Mouse (Mus musculus): Measurements from ENCODE around the gene Senp3.

The Senp3 gene

DNA sequence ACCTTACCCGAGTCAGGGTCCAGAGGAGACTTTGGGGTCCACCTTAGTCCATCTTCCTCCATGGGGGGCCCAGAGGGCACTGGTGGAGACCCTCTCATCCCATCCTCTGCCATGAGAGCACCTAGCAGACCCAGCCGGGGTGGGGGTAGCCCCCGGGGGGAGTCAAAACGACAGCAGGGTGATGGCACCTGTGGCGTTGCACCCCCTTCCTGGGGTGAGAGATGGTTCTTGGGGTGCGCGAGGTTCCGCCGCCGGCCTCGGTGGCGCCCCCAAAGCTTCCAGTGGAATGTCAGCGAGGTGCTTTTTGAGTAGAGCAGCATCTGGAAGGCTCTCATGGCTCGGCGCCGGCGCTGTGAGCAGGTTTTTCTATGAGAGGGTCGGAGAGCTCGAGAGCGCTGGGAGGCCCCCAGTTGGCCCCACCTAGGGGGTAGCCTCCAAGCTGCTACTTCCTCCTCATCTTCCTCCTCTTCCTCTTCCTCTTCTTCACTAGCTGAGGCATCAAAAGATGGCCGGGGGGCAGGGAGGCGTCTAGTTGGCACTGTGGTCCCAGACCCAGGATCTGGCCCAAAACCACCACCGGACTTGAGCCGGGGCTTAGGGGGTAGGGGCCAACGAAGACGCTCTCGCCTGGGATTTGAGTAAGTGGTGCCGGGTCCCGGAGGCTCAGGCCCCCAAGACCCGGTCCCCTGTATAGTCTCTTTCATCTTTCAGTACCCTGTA, 1.6 kb downstream of the Senp3 start:
- no peak for DNase-seq (ENCODE audit: low spot score)

DNA sequence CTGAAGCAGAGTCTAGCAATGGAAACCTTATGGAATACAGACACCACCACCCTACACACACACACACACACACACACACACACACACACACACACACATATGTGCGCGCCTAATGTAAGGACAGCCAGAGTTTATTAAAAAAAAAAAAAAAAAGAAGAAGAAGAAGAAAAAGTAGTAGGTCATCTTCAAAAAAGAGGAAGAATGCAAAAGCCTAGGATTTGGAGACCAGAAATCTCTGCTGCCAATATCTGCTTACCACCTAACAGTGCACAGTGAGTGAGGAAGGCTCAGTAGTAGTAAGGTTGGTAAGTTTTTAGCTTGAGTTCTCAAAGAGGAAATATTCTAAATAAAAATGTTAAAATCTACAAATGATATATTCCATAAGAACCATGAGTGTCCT, 2.7 kb downstream of the Senp3 start:
- DNase-seq (ENCODE audit: low spot score): no peak

DNA sequence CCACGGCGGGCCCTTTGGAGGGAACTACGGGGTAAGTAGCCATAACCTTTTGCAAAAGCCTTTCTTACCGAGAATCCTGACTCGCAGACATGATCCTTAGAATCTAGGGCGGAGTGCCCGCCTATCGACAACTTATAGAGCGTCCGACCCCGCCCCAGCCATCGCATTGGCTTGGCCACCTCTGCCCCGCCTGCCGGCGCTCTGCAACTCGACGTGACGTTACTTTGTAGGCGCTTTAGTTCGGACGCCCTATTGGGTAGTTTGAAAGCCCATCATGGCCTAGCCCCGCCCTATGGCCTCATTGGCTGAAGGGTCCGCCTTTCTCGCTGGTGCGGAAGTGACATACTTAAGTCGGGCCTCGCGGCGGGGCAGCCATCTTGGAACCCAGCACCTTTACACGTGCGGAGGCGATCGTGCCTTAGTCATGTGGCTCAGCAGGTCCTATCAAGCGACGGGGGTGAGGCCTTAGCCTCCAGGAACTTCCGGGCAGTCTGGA, 9.6 kb downstream of the Senp3 start, which contains the start of gene Eif4a1:
Eif4a1 (minus strand) TSS at position 213 of the 496 bp plus-strand sequence.
- DNase-seq (ENCODE audit: low spot score): peak; percentile 100

DNA sequence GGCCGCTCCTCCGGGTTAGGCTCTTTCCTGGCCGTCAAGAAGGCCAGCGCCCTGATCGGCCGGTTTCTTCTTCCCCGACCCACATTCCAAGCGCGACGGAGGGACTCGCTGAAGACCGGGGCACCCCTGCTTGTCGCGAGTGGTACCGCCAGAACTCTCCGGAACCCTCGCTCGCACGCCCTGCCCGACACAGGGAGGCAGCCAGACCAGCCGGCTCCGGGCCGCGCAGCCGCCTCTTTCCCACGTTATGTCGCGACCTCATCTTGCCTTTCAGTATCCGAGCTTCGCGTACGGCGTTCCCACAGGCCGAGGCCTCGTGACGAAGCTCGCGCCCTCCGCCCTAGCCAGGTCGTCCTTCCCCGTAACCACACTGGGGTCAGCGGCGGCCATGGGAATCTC, 10.2 kb downstream of the Senp3 start:
- no peak for DNase-seq (ENCODE audit: low spot score)

DNA sequence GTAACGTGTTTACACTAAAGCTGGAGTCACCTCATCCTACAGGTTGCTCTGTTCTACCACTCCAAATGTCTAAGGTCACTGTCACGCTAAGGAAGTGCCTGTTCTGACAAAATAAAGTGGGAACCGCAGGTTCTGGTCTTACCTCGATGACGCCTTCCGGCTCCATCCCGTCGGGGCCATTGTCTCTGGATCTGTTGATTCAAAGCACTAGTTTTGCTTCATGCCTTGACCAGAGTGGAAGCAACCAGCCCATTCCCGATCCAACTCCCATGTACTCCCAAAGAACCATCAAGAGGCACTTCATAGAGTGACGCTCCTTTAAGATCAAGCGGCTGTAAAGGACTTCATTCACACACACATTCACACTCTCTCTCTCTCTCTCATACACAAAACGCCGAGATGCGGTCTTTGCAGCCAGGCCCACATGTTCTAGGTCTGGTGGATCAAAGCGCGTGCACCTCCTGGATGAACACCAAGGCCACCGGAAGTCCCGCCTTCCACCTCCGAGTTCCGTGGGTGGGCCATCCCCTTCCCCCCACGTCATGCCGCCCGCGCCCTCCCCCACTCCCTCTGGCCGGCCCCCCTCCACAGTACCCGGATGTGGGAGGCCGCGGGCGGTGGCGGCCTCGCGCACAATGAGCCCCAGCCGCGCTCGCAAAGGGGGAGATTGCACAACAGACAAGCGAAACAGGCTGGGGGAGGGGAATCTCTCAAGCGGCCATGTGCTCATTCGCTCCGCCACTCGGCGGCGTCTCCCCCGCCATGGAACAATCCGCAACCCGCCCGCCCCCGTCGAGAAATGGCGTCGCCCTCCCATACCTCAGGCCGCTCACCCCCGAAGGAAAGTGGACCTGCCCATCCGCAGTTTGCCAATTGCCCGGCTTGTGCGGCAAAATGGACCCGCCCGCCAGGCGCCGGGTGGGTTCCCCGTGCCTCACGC, 10.8 kb downstream of the Senp3 start:
- DNase-seq (ENCODE audit: low spot score): peak; percentile 91

DNA sequence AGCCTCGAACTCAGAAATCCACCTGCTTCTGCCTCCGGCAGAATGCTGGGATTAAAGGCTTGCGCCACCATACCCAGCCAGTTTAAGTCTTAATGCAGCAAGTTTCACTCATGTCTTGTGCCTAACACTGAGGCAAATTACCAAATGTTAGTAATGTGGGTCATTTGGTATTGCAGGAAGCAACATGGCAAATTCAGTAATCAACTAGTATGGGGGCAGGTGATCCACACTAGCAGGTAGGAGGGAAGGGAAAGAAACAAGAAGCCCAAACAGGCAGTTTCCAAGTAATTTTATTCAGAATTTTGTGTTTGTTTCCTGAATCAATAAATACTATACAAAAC, 15.2 kb downstream of the Senp3 start:
- DNase-seq (ENCODE audit: low spot score): no peak

DNA sequence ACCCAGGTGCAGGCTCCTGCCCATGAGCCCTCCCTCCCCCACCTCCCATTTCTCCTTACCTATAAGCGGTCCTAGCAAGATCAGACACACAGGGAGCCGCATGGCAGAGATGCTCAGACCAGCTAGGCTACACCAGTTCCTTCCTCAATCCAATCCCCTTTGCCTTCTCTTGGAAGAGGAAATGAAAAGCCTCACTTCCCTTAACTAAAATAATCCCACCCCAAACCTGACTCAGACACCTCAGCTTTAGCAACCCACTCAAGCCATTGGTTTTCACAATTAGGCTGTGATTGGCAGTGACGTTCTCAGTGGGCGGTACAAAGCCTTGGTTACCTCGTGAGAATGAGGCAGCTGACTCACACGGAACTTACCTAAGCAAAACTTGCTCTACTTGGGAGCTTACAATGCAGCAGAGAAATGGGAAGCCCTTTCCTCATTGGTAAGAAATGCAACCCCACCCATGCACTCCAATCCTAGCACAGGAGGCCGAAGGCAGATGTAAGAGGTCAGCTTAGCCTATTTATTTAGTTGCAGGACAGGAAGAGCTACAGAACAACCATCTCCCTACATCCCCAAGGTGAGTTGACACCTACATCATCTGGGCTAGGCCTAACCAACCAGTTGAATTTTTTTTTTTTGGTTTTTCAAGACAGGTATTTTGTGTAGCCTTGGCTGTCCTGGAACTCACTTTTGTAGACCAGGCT, 15.8 kb downstream of the Senp3 start, which contains the start of gene Cd68:
Cd68 (minus strand) TSS at position 193 of the 704 bp plus-strand sequence.
- peak; percentile 77 for DNase-seq (ENCODE audit: low spot score)

DNA sequence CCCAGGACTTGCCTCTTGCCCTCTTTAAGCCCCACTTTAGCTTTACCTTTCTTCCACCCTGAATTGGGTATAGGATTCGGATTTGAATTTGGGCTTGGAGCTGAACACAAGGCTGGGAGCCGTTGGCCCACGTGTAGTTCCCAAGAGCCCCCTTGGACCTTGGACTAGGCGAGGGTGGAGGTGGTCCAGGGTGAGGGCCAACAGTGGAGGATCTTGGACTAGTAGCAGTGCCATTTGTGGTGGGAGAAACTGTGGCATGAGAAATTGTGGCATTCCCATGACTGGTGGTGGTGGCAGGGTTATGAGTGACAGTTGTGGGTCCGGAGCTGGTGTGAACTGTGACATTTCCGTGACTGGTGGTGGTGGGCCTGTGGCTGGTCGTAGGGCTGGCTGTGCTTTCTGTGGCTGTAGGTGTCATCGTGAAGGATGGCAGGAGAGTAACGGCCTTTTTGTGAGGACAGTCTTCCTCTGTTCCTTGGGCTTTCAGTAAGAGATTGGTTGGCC, 16.4 kb downstream of the Senp3 start:
- DNase-seq (ENCODE audit: low spot score): no peak

DNA sequence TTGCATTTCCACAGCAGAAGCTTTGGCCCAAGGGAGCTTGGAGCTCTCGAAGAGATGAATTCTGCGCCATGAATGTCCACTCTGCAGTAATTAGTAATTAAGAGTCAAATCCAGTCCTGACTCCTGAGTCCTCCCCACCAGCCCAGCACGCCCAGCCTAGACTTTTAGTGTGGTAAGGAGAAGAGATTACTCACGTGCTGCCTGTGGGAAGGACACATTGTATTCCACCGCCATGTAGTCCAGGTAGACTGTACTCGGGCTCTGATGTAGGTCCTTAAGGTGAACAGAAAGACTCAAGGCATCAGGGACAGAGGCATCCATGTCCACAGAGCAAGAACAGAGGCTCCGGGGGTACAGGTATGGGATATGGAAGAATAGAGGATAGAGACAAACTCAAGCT, 17.0 kb downstream of the Senp3 start:
- no peak for DNase-seq (ENCODE audit: low spot score)

DNA sequence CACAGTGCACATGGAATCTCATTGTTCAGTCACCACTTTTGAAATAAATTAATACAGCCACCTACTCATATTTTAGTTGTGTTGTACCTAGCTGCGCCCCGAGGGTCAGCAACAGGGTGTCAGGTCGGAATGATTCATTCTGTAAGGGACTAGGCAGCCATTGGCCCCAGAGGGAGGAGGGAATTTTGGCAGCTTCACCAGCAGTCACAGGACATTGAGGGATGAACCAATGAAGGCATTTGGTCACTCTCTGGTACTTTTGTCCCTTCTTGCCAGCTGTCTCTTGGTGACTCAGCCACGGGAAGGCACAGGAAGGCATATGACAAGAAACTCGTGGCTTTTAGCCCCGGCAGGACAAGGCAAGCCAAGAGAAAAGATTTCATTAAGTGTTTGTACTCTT, 18.1 kb downstream of the Senp3 start:
- no peak for DNase-seq (ENCODE audit: low spot score)

DNA sequence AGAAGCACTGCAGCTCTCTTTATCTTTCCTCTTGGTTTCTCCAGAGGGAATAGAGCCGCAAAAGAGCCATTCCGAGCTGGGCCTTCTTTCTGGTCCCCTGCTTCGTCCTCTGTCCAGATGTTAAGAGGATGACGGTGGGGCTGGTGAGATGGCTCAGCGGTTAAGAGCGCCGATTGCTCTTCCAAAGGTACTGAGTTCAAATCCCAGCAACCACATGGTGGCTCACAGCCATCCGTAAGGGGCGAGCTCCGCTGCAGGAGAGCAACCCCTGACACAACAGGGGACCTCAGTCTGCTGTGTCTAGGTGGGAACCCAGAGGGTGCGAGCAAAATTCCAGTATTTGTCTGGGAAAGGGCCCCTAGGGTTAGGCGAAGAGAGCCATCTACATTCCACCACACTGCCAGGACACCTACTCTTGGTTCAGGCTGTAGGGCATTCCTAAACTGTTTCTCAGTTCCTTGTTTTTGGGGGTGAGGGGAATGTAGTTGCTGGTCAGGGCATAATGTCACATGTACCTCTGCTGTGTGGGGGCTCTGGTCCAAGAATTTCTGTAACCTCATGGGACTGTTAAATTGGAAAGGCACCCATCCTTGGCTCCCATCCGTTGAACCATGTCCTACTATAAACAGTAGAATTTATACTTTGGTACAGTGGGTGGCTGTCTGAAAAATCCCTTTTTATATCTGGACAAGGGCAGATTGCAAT, 18.8 kb downstream of the Senp3 start:
- no peak for DNase-seq (ENCODE audit: low spot score)

DNA sequence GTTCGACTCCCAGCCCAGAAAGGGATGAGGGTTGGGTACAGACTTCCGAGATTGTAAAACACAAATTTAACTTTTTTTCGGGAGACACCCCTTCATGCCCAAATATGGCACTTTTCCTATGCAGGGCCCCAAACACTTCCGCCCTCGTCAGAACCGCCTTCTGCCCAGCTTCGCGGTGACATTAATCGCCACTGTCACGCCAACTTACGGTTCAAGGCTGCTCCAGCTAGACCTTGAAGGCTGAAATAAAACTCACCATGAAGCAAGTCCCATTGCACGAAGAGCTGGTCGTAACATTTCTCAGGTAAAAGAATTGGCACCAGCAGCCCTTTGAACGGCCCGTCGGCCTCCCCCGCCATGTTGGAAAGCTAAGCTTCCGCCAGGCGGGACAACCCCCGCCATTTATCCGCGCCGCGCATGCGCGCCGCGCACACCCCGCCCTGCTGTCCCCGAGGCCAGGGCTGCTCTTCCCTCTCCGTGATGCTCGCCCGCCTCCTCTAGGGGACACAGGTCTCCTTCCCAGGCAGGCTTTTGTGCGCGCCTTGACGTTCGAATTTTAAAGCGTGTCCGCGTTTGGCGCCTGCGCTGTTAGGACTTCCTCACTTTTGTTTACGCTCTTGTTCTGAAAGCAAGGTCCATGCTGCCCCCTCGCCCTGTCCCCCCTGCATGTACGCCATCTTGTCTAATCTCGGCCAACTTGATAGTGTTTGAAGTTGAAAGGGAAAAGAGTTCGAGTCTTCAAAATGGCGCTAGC, 19.5 kb downstream of the Senp3 start, which contains the start of gene Mpdu1:
Mpdu1 (minus strand) TSS at position 430 of the 754 bp plus-strand sequence.
- peak; percentile 91 for DNase-seq (ENCODE audit: low spot score)

DNA sequence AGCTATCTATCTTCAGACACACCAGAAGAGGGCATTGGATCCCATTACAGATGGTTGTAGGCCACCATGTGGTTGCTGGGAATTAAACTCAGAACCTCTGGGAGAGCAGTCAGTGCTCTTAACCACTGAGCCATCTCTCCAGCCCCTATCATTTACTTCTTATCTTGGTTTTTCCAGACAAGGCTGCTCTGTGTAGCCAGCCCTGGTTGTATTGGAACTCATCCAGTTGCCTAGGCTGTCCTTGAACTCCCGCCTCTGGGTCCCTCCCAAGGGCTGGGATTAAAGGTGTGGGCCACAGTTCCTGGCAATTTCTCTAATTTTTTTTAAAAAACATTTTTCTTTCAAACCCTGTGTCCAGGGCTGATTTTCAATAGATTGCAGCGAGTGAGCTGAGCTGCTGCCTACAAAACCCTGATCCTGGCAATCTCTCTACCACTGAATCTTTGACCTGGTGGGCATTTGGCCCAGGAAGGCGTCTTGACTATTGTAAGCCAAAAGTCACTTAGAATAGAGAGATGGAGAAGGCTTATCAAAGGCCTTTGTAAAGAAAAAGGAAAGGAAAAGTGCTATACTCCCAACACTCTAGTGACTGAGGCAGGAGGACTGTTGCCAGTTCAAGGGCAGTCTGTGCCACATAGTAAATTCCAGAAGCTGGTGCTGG, 20.5 kb downstream of the Senp3 start:
- no peak for DNase-seq (ENCODE audit: low spot score)

DNA sequence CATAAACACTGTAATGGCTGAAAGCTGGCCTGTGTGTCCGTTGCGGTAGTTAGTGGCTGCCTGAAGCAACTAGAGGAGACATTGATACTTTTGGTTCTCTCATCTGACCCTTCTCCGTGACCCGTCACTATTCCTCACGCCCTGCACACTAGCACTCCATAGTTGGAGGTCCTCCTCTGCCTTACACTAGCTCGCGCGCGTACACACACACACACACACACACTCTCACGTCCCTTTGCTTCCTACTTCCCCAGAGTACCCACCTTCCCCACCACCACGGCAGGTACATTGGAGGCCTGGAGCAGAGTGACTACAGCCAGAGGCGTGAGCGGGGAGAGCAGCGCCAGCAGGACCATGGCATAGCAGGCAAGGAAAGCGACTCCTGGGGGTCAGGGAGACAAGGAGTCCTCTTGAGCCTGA, 24.4 kb downstream of the Senp3 start:
- no peak for DNase-seq (ENCODE audit: low spot score)

DNA sequence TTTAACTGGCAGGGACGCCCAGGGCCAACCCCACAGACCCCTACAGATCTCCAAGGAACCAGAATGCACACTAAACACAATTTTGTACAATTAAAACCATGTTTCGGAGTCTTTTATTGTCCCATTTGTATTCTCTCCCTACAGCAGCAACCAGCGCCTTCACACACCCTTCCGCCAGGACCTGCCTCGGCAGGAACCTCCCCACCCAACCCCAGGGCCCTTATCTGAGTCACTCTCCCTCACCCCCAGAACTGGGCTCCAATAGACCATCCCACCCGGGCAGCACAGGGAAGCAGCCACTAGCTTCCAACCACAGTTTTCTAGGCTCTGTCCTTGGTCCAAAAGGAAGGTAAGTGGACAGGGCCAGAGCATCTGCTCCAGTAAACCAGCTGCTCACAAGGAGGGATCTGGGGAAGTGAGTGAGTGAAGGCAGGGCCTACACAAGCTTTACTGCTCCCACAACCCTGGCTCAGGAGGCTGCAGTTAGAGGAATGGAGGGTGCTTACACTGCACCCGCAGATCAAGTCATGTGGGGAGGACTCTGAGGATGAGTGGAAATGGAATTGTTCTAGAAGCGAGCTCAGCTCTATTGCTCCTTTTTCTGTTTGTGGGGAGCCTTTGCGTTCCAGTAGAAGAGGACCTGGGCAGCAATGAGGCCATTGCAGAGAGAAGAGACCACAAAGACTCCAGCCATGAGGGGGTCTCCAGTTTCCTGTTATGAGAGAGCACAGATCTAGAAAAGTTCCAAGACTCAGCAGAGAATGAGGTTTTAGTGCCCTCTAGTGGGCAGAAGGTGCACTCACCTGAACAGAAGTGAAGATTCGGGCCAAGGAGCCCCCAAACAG, 25.0 kb downstream of the Senp3 start:
- no peak for DNase-seq (ENCODE audit: low spot score)

DNA sequence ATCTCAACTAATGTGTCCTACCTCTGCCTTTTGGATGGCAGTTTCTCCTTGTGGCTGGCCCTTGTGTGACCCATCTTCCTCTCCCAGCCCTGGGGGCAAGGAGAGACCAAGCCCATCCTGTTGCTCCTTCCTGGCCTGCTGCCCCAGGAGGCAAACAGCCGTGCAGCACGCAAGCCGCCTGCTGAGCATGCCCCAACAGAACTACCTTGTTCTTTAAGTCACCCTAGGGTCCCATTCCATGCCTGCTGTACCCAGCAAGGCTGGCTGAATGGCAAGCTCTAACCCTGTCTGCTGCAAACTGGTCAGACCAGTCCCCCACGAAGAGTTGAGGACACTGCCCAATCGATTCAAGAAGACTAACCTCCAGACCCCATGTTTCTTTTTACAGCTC, 25.8 kb downstream of the Senp3 start:
- DNase-seq (ENCODE audit: low spot score): no peak

DNA sequence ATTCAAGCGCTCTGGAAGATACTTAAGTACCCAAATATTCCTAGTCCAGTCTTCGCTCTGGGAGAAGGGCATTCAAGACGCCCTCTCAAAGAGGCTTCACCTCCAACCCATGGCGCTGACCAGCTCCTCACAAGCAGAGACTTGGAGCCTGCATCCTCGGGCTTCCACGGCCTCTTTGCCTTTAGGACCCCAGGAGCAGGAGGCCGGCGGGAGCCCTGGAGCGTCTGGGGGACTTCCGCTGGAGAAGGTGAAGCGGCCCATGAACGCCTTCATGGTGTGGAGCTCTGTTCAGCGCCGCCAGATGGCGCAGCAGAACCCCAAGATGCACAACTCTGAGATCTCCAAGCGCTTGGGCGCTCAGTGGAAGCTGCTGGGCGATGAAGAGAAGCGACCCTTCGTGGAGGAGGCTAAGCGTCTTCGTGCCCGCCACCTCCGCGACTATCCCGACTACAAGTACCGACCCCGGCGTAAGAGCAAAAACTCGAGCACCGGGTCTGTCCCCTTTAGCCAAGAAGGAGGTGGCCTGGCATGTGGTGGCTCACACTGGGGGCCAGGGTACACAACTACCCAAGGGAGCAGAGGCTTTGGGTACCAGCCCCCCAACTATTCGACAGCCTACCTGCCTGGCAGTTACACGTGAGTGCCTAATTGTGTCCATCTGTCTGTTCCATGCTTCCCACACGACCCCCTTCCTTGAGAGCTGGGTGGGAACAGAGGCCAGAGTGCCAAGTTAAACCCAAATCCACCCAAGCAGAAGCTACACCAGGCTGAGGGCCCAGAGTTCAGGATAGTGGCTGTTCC, 26.4 kb downstream of the Senp3 start, which contains the start of gene Sox15:
Sox15 (plus strand) TSS at position 51 of the 801 bp plus-strand sequence.
- no peak for DNase-seq (ENCODE audit: low spot score)

DNA sequence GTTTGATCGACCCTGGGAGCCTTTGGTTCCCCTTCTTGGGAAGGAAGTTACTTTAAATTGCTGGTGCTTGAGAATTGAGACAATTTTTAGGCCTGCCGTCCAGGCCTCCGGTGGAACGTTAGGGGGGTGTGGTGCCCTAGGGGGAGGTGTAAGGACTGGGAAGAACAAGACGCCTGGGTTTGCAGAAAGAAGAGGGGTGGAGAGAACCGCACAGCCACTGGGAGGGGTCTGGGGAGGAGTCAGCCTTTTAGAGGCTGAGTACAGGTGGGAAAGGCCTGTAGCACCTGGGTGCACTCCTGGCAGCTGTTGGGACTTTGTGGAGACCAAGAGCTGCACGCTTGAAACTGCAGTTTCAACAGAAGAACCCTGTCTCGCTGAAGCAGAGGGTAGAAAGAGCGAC, 27.1 kb downstream of the Senp3 start:
- DNase-seq (ENCODE audit: low spot score): no peak
